8 mouse cellular contexts compared by ENCODE assay signal in the genomic region with DNA sequence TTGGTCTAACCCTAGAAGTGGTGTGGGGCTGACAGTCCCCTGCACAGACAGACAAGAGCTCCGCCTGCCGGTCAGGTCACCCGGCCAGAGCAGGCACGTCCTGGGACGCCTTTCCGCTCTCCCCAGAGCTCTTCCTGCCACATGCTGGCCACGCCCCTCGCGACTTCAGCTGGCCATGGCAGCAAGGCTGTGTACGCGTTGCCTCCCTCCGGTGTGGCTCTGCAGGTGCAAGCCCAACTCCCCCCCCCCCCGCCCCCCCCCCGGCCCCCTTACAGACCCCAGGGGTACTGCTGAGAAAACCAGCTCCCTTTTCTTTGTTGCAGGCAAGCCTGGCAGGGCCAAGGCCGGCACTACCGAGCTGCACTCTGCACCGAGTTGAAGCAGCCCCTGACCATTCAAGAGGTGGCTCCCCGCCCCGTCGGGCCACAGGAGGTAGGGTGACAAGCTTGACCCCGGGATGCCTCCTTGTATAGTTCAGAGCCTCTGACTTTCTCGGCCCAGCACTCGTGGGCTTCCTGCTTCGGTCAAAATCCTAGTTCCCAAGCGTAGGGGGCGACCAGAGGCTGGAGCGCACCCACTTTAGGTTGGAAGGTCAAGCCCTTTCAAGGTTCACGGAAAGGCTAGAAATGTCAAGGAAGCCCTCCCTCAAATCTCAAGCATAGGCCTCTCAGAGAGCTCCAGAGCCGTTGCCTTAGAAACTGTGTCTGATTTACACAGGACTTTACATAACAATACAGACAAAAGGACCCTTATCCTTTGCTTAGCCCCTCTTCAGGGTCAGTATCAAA. TPM values are rescaled to one million over a fixed set of nuclear protein-coding genes. Genes with fewer than 3 reads are reported as not detected.
DNase-seq lines count a peak whose midpoint lies in the region; ATAC-seq lines count a peak whose summit lies in the region.

A gene (plus strand): TSS at position 157 of the 788 bp plus-strand sequence.

- H3K9ac ChIP-seq in heart, embryonic 14.5 days (ENCODE audit: low read length) = peak within 1 kb of the TSS; percentile 78
- H3K9ac ChIP-seq in kidney, embryonic 16.5 days (replicated peaks; ENCODE audit: low read length) = peak within 1 kb of the TSS; percentile 67

- peaks cover 6% of the 10 kb centered on the region; the same call in 1 of the 2 replicates for H3K36me3 ChIP-seq in heart, embryonic 14.5 days (ENCODE audit: control insufficient read depth, insufficient read depth, low read length)
- no peaks in the 10 kb centered on the region for H3K36me3 ChIP-seq in kidney, embryonic 16.5 days (ENCODE audit: insufficient read depth, low read length)

- peaks cover 6 to 7% of the 10 kb centered on the region in 2 experiments for H3K4me1 ChIP-seq in heart, embryonic 14.5 days (ENCODE audit: control insufficient read depth in 2 of 2, insufficient read depth in 2 of 2, low read length in 2 of 2)
- 0 out of 2 replicates have a peak, but pooled peaks cover 5% of the 10 kb centered on the region for H3K4me1 ChIP-seq in kidney, embryonic 16.5 days (ENCODE audit: insufficient read depth, low read length)

- H3K27me3 ChIP-seq in heart, embryonic 14.5 days (ENCODE audit: control insufficient read depth, insufficient read depth, low read length) = no peaks in the 10 kb centered on the region
- no peaks in the 10 kb centered on the region for H3K27me3 ChIP-seq in kidney, embryonic 16.5 days (ENCODE audit: insufficient read depth, low read length)

- ATAC-seq in erythroblast, adult 5-6 weeks (replicated peaks; ENCODE audit: low FRiP score, poor library complexity, severe bottlenecking) = peak; percentile 65
- peak; percentile 90 for ATAC-seq in heart, embryonic 14.5 days (ENCODE audit: insufficient number of reproducible peaks, insufficient read depth, low FRiP score, low read depth)
- ATAC-seq in kidney, embryonic 16.5 days (ENCODE audit: low FRiP score, low TSS enrichment) = peak; percentile 96

- peak within 1 kb of the TSS; percentile 49 to 65 for H3K4me3 ChIP-seq in heart, embryonic 14.5 days (ENCODE audit: control insufficient read depth in 1 of 2, insufficient read depth in 1 of 2, low read depth in 1 of 2, low read length in 2 of 2)
- peak within 1 kb of the TSS; percentile 49 for H3K4me3 ChIP-seq in kidney, embryonic 16.5 days (ENCODE audit: low read length)

- no peak within 1 kb of the TSS; a peak in 2 of 4 replicates for H3K27ac ChIP-seq in heart, embryonic 14.5 days (replicated peaks in 1 of 2; ENCODE audit: control insufficient read depth in 1 of 2, insufficient read depth in 1 of 2, low read depth in 2 of 2, low read length in 2 of 2)
- no peak within 1 kb of the TSS for H3K27ac ChIP-seq in kidney, embryonic 16.5 days (ENCODE audit: low read length)

- 8% methylated on average over 29 of the region's 29 CpGs for WGBS in heart, embryonic 14.5 days
- WGBS in kidney, embryonic 16.5 days = 6% methylated on average over 24 of the region's 29 CpGs

- peak within 1 kb of the TSS; percentile 79 for H3K4me2 ChIP-seq in heart, embryonic 14.5 days (ENCODE audit: low read length)
- peak within 1 kb of the TSS; percentile 66 for H3K4me2 ChIP-seq in kidney, embryonic 16.5 days (replicated peaks; ENCODE audit: low read depth, low read length)

- peak; percentile 76 for DNase-seq in CD4-positive, CD25-positive, alpha-beta regulatory T cell, adult 2 months (ENCODE audit: low read depth, low spot score)
- DNase-seq in adrenal gland, postnatal 10 days = peak; percentile 92
- peak; percentile 90 for DNase-seq in lung, postnatal 25 days (ENCODE audit: low spot score)
- peak; percentile 59 for DNase-seq in ovary, postnatal 14 days (ENCODE audit: low spot score)
- peak; percentile 38 for DNase-seq in urinary bladder, adult 2 months (ENCODE audit: low spot score)

- no peaks in the 10 kb centered on the region for H3K9me3 ChIP-seq in heart, embryonic 14.5 days (ENCODE audit: control insufficient read depth, low read length)
- no peaks in the 10 kb centered on the region for H3K9me3 ChIP-seq in kidney, embryonic 16.5 days (ENCODE audit: low read length)

RNA-seq across cellular contexts. Expression of the gene that starts here (rescaled TPM):
- 10 to 100 TPM; 33.8 to 34.5 TPM for total RNA-seq in adrenal gland, postnatal 10 days (2021)
- total RNA-seq in erythroblast, adult 5-6 weeks (2015; ENCODE audit: low replicate concordance) = 2.1 and 7.7 TPM in 2 replicates
- total RNA-seq in erythroblast, adult 5-6 weeks (2017; ENCODE audit: low replicate concordance) = 0.98 and 3.6 TPM in 2 replicates
- 37.9 and 39.2 TPM in 2 replicates for polyA plus RNA-seq in heart, embryonic 14.5 days (2014; fragmentation: Nextera tagmentation; extraction: Ambion mirVana)
- polyA plus RNA-seq in kidney, embryonic 16.5 days (2015; fragmentation: Nextera tagmentation; extraction: Ambion mirVana) = 28.7 TPM in 2 replicates
- polyA plus RNA-seq in urinary bladder, adult 2 months (2012; rRNA removed) = 27.7 and 29.0 TPM in 2 replicates

Comparison
In these comparisons a context has a peak if more than half of its experiments do, and no peak if none do; other contexts are left out.
1. DNase-seq: peak in every context shown above with its lines; median percentile 92 in adrenal gland, postnatal 10 days; 90 in lung, postnatal 25 days; 76 in CD4-positive, CD25-positive, alpha-beta regulatory T cell, adult 2 months; 59 in ovary, postnatal 14 days; 38 in urinary bladder, adult 2 months.